Mouse (Mus musculus) midbrain, embryonic 10.5 days (tissue): ENCODE measurements around the gene Ccno. TPM values are rescaled to one million over a fixed set of nuclear protein-coding genes. Genes with fewer than 3 reads are reported as not detected.
A peak's percentile ranks its signal among the peaks of the same experiment; 100 is the strongest.
"Not testable (repeated sequence)": the region's sequence is repeated elsewhere in the genome, so short reads cannot be mapped to it uniquely, and the experiment has no call there.

Experiments used
- DNase-seq: peaks from one replicate; pipeline ENCODE4 v3.0.0-alpha.2; 2017; ENCODE audit warnings: low spot score
- H3K27ac ChIP-seq: fragments of 300-500 bp; sonication (generic); replicated peaks from 2 replicates; pipeline ENCODE4 v1.5.1; 2016; ENCODE audit warnings: mild to moderate bottlenecking
- H3K27me3 ChIP-seq: fragments of 300-500 bp; sonication (generic); 2 replicates; pipeline ENCODE4 v1.6.1; 2016; ENCODE audit warnings: low read depth, mild to moderate bottlenecking; ENCODE audit not compliant: poor library complexity, severe bottlenecking
- H3K36me3 ChIP-seq: fragments of 300-500 bp; sonication (generic); 2 replicates; pipeline ENCODE4 v1.6.1; 2016; ENCODE audit warnings: mild to moderate bottlenecking, moderate library complexity
- H3K4me1 ChIP-seq: fragments of 300-500 bp; sonication (generic); 2 replicates; pipeline ENCODE4 v1.6.1; 2016
- H3K4me3 ChIP-seq: fragments of 300-500 bp; sonication (generic); 2 replicates; pipeline ENCODE4 v1.5.1; 2016; ENCODE audit warnings: mild to moderate bottlenecking, moderate library complexity
- H3K9me3 ChIP-seq: fragments of 300-500 bp; sonication (generic); replicated peaks from 2 replicates; pipeline ENCODE4 v1.6.1; 2016; ENCODE audit warnings: mild to moderate bottlenecking
- WGBS: fragments of 180-500 bp; shearing (Covaris S2); methylation state at CpG from one replicate; pipeline ENCODE4 v1.1.7; 2016; 5-methylcytosine and 5-hydroxymethylcytosine counted together
- polyA plus RNA-seq: library from polyadenylated mRNA; unstranded; fragments of >200 nt; fragmentation: Nextera tagmentation; extraction: Ambion mirVana; gene quantifications from 2 replicates; pipeline ENCODE4 v1.2.1, GENCODE M21; 2016

The Ccno gene
- polyA plus RNA-seq, 1 experiment from 2014 or later: 0.79 TPM

DNA sequence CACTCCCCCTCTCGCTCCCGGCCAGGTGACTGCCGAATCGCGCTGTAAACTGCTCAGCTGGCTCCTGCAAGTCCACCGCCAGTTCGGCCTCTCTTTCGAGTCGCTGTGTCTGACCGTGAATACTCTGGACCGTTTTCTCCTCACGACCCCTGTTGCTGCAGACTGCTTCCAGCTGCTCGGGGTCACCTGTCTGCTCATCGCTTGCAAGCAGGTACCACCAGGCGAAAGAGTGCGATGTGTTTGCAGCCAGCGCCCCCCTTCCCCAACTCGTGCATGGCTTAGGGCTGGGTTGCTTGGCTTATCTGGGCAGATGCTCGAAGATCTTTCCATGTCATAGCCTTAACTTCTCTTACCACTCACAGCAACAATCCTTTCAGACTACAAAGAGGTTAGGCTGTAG, 1.3 kb downstream of the Ccno start:
- H3K4me1 ChIP-seq: peaks cover 57% of the 10 kb centered on the region
- H3K27ac ChIP-seq: no peak overlapping the region
- no peaks in the 10 kb centered on the region for H3K36me3 ChIP-seq
- 1% methylated on average over 19 of the region's 19 CpGs for WGBS
- DNase-seq: peak; percentile 41
- H3K27me3 ChIP-seq: peaks cover 95% of the 10 kb centered on the region
- no peaks in the 10 kb centered on the region for H3K9me3 ChIP-seq
- peak overlapping the region; percentile 61 for H3K4me3 ChIP-seq

GRCm38 (mm10) chr13:112989541-112989940, 1.9 kb downstream of the Ccno start:
- DNase-seq: peak; percentile 46
- no peak overlapping the region for H3K27ac ChIP-seq
- peaks cover 63% of the 10 kb centered on the region for H3K4me1 ChIP-seq
- no peaks in the 10 kb centered on the region for H3K9me3 ChIP-seq
- WGBS: 1% methylated on average over 23 of the region's 23 CpGs
- H3K36me3 ChIP-seq: no peaks in the 10 kb centered on the region
- H3K27me3 ChIP-seq: peaks cover 95% of the 10 kb centered on the region
- peak overlapping the region; percentile 26 for H3K4me3 ChIP-seq

DNA sequence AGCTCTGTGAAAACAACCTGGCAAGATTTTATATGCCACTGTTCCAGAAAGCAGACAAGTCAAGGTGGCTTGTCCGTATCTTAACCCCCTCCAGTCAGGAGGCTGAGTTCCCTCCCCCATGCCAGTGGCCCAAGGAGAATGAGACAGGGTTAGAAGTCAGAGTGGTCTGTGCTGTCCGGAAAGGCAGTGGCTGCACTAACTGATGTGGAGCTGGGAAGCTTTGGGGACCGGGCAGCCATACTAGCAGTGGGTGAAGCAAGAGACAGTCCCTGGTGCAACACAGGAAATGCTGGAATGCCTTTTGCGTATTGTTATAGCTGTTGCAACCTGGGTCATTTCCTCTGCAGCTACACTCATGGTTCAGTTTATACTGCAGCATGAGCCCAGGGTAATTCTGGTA, 2.7 kb downstream of the Ccno start:
- Histone ChIP-seq H3K4me1 (peaks cover 63% of the 10 kb centered on the region), H3K27me3 (peaks cover 99% of the 10 kb centered on the region), H3K36me3 (no peaks in the 10 kb centered on the region), H3K4me3 (no peak overlapping the region), H3K9me3 (no peaks in the 10 kb centered on the region), H3K27ac (no peak overlapping the region)
- WGBS: 18% methylated on average over 4 of the region's 4 CpGs
- DNase-seq: peak; percentile 37

GRCm38 (mm10) chr13:112993531-112994152, 6.0 kb downstream of the Ccno start, which contains the start of gene Mcidas:
Mcidas (plus strand) TSS chr13:112993845.
- Histone ChIP-seq H3K4me1 (peaks cover 35% of the 10 kb centered on the region), H3K4me3 (peak within 1 kb of the TSS; percentile 57), H3K27ac (no peak within 1 kb of the TSS), H3K9me3 (no peaks in the 10 kb centered on the region), H3K36me3 (no peaks in the 10 kb centered on the region), H3K27me3 (peaks cover 99% of the 10 kb centered on the region)
- whole genome bisulfite sequencing: under 1% methylated on average over 63 of the region's 63 CpGs
- DNase-seq: peak; percentile 63

DNA sequence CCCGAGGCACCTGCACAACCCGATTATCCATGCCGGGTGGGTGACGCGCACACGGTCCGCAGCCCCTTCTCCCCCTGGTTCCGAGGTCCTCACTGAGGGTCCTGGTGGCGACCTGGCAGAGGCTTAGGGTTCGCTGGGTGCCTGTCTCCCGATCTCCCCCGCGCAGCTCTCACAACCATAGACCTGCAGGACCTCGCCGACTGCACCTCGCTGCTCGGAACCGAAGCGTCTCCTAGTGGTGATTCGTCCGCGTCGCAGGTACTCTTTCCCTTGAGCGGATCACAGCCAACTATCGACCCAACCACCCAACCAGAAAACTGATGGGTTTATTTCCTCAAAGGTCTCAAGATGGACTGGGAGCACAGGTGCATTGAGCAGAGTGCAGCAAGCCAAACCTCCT, 6.6 kb downstream of the Ccno start:
- 1% methylated on average over 25 of the region's 25 CpGs for WGBS

GRCm38 (mm10) chr13:112996407-112996806, 8.8 kb downstream of the Ccno start:
- 63% methylated on average over 4 of the region's 4 CpGs for whole genome bisulfite sequencing
- Histone ChIP-seq H3K27me3 (peaks cover 99% of the 10 kb centered on the region), H3K36me3 (no peaks in the 10 kb centered on the region), H3K4me3 (no peak overlapping the region), H3K27ac (no peak overlapping the region), H3K9me3 (no peaks in the 10 kb centered on the region), H3K4me1 (peaks cover 25% of the 10 kb centered on the region)
- no peak for DNase-seq

More for the DNA sequence above, 6.6 kb downstream of the Ccno start:
- no peak for DNase-seq
- Histone ChIP-seq H3K27me3 (peaks cover 99% of the 10 kb centered on the region), H3K4me3 (peak overlapping the region; percentile 57), H3K4me1 (peaks cover 35% of the 10 kb centered on the region), H3K9me3 (no peaks in the 10 kb centered on the region), H3K36me3 (no peaks in the 10 kb centered on the region), H3K27ac (no peak overlapping the region)

- no peak overlapping the region for H3K4me3 ChIP-seq
- H3K36me3 ChIP-seq: no peaks in the 10 kb centered on the region
- no peaks in the 10 kb centered on the region for H3K9me3 ChIP-seq
- peaks cover 25% of the 10 kb centered on the region for H3K4me1 ChIP-seq
- H3K27ac ChIP-seq: no peak overlapping the region
- DNase-seq: no peak
- 66% methylated on average over 6 of the region's 6 CpGs for WGBS
- peaks cover 100% of the 10 kb centered on the region for H3K27me3 ChIP-seq
These were observed 9.8 kb downstream of the Ccno start for GRCm38 (mm10) chr13:112997369-112997768.

GRCm38 (mm10) chr13:112998427-112999201, 11.0 kb downstream of the Ccno start:
- H3K36me3 ChIP-seq: no peaks in the 10 kb centered on the region
- peaks cover 89% of the 10 kb centered on the region for H3K27me3 ChIP-seq
- no peaks in the 10 kb centered on the region for H3K9me3 ChIP-seq
- no peak overlapping the region for H3K27ac ChIP-seq
- peak overlapping the region; percentile 63 for H3K4me3 ChIP-seq
- peaks cover 20% of the 10 kb centered on the region for H3K4me1 ChIP-seq
- DNase-seq: peak; percentile 66
- WGBS: under 1% methylated on average over 46 of the region's 46 CpGs

DNA sequence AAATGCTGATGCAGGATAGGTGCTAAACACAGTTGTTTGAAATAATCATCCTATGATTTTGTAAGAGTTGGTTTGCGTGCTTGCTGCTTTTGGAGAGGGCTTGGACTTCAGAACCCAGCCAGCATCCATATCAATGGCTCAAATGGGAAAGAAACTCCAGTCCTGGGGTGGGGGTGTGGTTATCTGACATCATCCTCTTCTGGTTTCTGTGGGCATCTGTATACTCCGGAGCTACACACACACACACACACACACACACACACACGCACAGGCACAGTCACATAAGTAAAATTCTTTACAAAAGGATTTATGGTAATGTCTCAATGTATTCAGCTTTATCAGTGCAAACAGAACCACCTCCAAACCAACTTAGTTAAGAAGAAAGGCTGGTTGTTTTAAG, 12.5 kb downstream of the Ccno start:
- no peak for DNase-seq
- Histone ChIP-seq H3K27me3 (peaks cover 74% of the 10 kb centered on the region), H3K36me3 (no peaks in the 10 kb centered on the region), H3K4me3 (no peak overlapping the region), H3K27ac (no peak overlapping the region), H3K4me1 (peaks cover 11% of the 10 kb centered on the region), H3K9me3 (no peaks in the 10 kb centered on the region)
- 87% methylated on average over 3 of the region's 3 CpGs for WGBS

DNA sequence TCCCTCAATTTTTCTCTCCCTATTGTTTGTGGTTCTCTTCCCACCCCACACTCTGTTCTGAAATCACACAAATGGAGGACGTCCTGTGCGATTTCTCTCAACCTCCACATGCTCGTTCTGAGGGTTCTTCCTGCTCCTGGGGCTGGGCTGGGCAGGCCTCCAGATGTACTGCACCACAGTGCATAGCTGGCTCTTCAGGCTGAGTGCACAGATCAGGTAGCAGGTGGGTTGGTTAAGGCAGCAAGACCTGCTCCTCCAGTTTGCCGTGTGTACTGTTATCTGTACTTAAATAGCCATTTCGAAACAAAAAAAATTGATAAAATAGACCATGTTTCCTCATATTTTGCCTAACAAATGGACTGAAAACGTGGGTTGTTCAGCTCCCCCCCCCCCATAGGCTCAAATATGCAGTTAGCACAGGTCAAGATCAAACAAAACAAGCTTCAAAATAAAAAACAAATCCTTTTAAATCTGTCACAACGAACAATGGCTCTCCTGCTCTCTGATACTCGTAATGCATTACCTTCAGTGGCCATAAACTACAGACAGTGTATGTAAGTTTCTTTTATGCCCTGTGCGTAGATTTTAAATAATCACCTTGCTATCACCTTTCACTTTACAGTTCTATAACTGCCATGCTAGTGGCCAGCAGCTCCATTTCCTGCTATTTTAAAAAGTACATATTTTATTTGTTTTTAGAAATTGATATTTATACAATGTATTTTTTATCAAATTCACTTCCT, 13.1 kb downstream of the Ccno start:
- no peaks in the 10 kb centered on the region for H3K9me3 ChIP-seq
- peaks cover 67% of the 10 kb centered on the region for H3K27me3 ChIP-seq
- H3K27ac ChIP-seq: no peak overlapping the region
- DNase-seq: no peak
- no peaks in the 10 kb centered on the region for H3K36me3 ChIP-seq
- 80% methylated on average over 9 of the region's 9 CpGs for WGBS
- H3K4me3 ChIP-seq: no peak overlapping the region
- peaks cover 11% of the 10 kb centered on the region for H3K4me1 ChIP-seq

DNA sequence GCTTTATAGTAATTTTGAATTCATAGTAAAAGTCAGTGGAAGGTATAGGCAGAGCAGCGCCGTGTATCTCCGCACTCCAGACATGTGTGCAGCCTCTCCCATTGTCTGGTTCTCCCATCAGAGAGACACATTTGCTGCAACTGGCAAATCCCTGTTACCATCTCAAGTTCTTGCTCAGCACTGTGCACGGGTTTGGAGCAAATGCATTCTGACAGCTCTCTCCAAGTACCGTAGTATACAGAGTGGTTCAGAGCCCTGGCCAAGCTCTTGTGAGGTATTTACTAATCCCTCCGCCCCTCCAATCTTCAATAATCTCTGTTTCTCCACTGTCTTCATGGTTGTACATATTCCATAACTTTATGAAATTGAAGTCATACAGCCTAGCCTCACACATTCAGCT, 25.1 kb downstream of the Ccno start:
- Histone ChIP-seq H3K9me3 (no peaks in the 10 kb centered on the region), H3K4me3 (no peak overlapping the region), H3K36me3 (no peaks in the 10 kb centered on the region), H3K27ac (no peak overlapping the region), H3K4me1 (no peaks in the 10 kb centered on the region), H3K27me3 (0 out of 2 replicates have a peak, but pooled peaks cover 4% of the 10 kb centered on the region)
- WGBS: 84% methylated on average over 6 of the region's 6 CpGs
- DNase-seq: no peak

- not testable (repeated sequence) for H3K4me1 ChIP-seq, H3K27ac ChIP-seq, H3K4me3 ChIP-seq, H3K27me3 ChIP-seq, H3K9me3 ChIP-seq, H3K36me3 ChIP-seq, DNase-seq
- 65% methylated on average over 19 of the region's 20 CpGs for WGBS
These were observed 25.8 kb downstream of the Ccno start for GRCm38 (mm10) chr13:113013174-113013953.
